Comparison of ENCODE assay signal across 1 mouse cellular context in the genomic region with DNA sequence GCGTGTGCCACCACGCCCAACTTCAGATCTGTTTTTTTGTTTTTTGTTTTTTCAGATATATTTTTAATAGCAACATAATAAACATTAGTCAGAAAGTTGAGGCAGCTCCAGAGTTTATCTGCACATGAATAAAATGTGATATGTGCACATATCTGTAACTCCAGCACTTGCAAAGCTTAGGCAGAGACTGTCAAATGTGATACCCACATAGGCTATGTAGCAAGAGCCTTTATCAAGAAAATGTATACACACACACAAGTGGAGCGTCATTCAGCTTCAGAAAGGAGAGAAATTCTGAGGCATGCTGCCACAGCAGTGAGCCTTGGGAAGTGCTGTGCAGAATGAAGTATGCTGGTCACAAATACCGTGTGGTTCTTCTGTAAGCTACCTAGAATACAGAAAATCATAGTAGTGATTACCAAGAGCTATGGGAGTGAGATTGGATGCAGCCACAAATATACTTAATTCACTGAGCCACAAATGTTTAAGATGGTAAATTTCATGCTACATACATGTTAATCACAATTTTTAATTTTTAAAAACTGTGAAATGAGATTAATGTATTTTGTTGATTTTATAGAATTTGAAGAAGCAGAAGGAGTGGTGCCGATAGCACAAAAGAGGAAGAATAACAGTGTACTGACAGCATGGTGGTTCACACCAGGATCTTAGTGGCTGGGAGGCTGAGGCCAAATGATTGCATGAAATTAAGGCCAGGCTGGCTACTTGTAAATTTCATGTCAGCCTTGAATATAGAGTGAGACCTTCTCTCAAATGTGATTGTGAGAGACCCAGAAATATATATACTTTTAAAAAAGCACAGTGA.
TF ChIP-seq lines count a peak whose summit lies in the region.

No protein-coding gene starts in this region.

TF ChIP-seq in MEL, 35 proteins besides CTCF, POLR2A, EP300 and RAD21 (continued from another document):
- TF ChIP-seq MYC (IDR thresholded peaks at IDR 0.05; ENCODE audit: low read depth, low read length): peak; percentile 56; the same call in 1 of the 2 replicates
- TF ChIP-seq ETS1 (IDR thresholded peaks at IDR 0.05; ENCODE audit: low read depth, low read length): peak; percentile 52; the same call in 1 of the 2 replicates
- TF ChIP-seq TAL1 (IDR thresholded peaks at IDR 0.05; ENCODE audit: low read length): peak; percentile 57
- no peak for TF ChIP-seq POLR2AphosphoS5 (IDR thresholded peaks at IDR 0.05; ENCODE audit: borderline replicate concordance, low read depth, low read length)
- TF ChIP-seq MEF2A (IDR thresholded peaks at IDR 0.05; ENCODE audit: extremely low read depth, insufficient replicate concordance, low read depth, low read length, poor library complexity, severe bottlenecking): no peak
- TF ChIP-seq TBP (IDR thresholded peaks at IDR 0.05; ENCODE audit: low read depth, low read length): 0 out of 2 replicates have a peak, but pooled peaks have one; percentile 27
- no peak for TF ChIP-seq NRF1 (IDR thresholded peaks at IDR 0.05; ENCODE audit: insufficient read depth, low read depth, low read length, poor library complexity, severe bottlenecking)
- no peak for TF ChIP-seq ELF1 (IDR thresholded peaks at IDR 0.05; ENCODE audit: low read depth, low read length)
- no peak for TF ChIP-seq MYB (IDR thresholded peaks at IDR 0.05; ENCODE audit: low read depth, low read length)
- peak; percentile 30; the same call in 1 of the 2 replicates for TF ChIP-seq MXI1 (IDR thresholded peaks at IDR 0.05; ENCODE audit: low read depth, low read length)
- peak; percentile 51; the same call in 1 of the 2 replicates for TF ChIP-seq RCOR1 (IDR thresholded peaks at IDR 0.05; ENCODE audit: low read depth, low read length)
- TF ChIP-seq POLR2AphosphoS2 (IDR thresholded peaks at IDR 0.05; ENCODE audit: low read length): no peak
- TF ChIP-seq E2F4 (IDR thresholded peaks at IDR 0.05; ENCODE audit: borderline replicate concordance, low read depth, low read length): no peak
- no peak for TF ChIP-seq UBTF (IDR thresholded peaks at IDR 0.05; ENCODE audit: borderline replicate concordance, insufficient read depth, low read depth, low read length)
